Mouse (Mus musculus) lung, postnatal 14 days (tissue): Measurements from ENCODE around the gene Nme4.
A peak's percentile ranks its signal among the peaks of the same experiment; 100 is the strongest.

Experiments
- DNase-seq: peaks from one replicate; pipeline ENCODE4 v3.0.0; 2021

Nme4 gene

DNA sequence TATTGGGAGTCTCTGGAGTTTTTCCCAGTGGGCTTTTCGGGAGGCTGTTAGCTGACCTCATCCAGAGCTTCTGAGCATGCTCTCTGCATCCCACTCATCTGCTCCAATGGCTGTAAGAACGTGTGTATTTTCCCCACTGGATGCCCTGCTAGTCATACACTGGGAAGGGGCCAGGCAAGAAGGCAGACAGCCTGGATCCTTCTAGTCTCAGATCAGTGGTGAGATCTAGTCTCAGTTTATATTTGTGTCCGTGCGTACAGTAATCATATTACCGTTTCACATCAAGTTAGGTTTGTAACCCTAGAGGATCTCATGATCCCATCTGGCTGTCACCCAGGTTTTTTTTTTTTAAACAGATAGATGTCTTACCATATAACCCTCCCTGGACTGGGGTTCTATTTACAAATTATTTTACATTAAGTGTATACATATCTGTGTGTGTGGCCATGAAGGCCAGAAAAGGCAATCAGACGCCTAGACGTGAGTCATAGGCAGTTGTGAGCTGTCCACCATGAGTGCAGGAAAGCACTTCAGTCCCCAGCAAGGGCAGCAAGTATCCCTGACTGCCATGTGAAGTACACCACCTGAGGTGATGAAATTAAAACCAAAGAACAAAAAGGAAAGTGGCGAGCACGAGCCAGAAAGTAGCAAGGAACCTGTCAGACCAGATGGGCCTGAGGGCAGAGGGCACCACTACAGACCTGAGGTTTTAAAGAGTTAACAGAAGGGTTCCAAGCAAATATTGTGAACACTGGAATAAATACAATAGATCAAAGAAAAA is 37.4 kb downstream of the Nme4 start:
- peak; percentile 36 for DNase-seq

GRCm38 (mm10) chr17:26057278-26057677 is 38.1 kb downstream of the Nme4 start:
- DNase-seq: no peak

GRCm38 (mm10) chr17:26055164-26055563 is 40.2 kb downstream of the Nme4 start:
- no peak for DNase-seq

DNA sequence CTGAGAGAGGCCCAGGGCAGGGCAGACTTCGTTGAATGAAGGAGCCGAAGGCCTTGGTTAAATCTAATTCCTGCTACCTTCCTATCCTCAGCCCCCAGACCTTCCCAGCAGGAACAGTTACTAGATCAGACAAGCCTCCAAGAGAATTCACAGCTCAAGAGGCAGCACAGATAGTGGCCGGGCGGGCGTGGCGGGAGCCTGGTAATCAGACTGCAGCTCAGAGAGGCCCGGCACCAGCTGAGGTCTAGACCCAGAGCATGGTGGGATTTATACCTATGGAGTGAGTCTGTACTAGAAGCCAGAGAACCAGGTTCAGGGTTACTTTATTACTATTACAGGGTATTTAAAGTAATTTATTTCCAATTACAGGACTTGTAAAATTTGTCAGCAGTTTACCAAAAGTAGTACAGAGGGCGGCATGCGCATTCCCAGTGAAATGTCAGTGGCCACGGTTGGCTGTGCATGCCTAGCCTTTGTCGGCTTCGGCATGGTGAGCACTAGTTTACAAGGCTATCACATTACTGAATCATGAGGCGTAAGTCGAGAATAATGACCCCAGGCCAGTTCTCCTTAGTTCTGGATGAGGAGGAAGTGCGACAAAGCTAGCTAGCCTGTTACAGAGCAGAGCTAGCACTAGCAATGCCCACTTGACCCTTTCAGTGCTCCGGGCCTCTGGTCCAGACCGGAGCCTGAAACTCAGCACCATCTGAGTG is 41.1 kb downstream of the Nme4 start:
- DNase-seq: no peak

DNA sequence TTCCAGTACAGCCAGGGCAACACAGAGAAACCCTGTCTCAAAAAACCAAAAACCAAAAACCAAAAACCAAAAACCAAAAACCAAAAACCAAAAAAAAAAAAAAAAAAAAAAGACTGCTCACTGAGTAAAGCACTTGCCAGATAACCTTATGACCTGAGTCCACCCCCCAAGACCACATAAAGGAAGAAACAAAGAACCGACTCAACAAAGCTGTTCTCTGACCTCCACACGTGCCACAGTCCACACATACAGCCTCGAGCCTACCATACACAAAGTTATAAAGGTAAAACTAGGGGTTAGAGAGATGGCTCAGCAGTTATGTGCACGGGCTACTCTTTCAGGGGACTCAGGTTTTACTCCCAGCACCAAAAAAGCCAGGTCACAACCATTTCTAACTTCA is 42.7 kb downstream of the Nme4 start:
- no peak for DNase-seq

DNA sequence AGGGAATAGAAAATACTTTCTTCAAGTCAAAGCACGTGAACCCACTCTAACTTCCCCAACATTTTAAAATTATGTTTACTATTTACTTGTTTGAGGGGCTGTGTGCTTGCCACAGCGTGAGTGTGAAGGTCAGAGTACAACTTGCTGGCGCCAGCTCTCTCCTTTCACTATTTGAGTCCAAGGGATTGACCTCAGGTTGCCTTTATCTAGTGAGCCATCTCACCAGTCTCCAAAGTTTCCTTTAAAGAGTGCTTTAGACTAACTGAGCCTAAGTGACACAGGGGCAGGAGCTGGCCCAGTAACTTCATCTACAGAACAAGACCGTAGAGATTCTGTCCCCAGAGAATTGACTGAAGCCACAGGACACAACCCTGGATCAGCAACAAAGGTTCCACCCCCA is 43.3 kb downstream of the Nme4 start:
- DNase-seq: no peak

GRCm38 (mm10) chr17:26048118-26048517 is 47.3 kb downstream of the Nme4 start:
- no peak for DNase-seq

DNA sequence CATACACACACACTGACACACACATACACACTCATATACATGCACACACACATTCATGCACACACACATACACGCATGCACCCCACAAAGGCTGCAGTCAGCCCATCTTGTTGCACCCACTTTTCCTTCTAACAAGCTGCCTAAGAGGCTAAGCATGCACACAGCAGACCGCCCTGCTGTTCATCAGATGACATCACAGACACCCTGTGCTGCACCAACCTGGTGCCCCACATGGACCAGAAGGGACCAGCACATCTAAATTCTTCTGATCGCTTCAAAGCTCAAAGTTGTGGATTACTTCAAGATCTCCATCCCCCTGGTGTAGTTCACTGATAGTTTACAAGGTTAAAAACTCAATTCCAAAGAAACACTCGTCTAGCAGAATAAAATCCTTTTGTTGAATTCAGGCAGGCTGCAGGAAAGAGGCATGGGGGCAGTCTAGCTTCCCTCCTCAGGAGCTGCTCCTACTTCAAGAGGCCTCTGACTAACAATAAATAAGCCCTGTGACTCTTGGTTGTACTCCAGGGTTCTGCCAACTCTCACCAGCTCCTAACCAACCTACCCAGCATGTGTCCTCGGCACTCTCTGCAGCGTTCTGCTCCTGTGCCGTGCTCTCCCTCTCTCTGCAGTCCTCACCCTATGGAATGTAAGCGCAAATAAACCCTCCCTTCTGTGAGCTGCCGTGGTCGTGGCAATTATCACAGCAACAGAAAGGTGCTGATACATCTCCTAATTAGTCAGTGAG is 49.0 kb downstream of the Nme4 start:
- DNase-seq: no peak

GRCm38 (mm10) chr17:26045285-26045684 is 50.1 kb downstream of the Nme4 start:
- no peak for DNase-seq

GRCm38 (mm10) chr17:26043249-26043636 is 52.2 kb downstream of the Nme4 start:
- peak; percentile 80 for DNase-seq

DNA sequence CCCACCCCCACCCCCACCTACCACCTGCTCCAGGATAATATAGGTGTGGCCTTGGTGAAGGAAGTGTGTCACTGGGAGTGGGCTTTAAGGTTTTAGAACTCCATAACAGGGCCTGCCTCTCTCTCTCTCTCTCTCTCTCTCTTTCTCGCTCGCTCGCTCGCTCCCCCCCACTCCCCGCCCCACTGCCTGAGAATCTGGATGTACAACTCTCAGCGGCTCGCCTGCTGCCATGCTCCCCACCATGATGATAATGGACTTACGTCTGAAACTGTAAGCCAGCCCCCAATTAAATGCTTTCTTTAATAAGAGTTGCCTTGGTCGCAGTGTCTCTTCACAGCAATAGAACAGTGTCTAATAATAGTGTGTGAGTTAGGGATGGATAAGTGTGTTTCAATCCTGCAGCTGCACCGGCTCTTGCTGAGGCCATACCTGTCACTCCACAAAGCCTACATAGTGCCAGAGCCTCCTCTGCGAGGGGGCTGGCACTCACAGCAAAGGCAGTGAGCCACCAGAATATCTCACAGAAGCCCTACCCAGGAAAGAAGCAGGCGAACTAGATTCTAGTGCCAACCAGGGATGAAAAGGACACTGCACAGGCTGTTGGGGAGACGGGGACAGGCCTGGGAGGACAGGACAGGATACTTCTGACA is 52.7 kb downstream of the Nme4 start:
- DNase-seq: no peak
